Mouse (Mus musculus): Measurements from ENCODE around the gene Rab15. TPM values are rescaled to one million over a fixed set of nuclear protein-coding genes. Genes with fewer than 3 reads are reported as not detected.
"Not testable (repeated sequence)": the region's sequence is repeated elsewhere in the genome, so short reads cannot be mapped to it uniquely, and the experiment has no call there.

Rab15 gene
- polyA plus RNA-seq (2016; fragmentation: Nextera tagmentation; extraction: Ambion mirVana): 0.31 and 0.85 TPM in 2 replicates

DNA sequence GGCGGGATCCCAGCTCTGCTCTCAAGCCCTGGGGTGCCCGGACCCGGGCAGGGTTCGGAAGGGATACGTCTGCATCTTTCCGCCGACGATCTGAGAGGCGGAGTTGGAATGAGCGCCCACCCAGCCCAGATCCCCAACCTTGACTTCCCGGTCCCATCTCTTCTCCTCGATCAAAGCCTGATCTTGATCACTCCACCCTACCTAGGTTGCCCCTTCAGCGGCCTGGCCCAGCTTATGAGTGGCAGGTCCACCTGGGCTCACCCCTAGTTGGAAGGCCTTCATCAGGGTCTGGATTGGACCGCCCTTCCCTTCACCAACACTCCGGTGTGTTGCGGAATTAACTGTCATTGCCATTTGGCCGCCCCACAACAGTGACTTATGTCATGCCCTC lies at the start of gene Rab15:
Gene Rab15 (minus strand): TSS at position 258 of the 391 bp plus-strand sequence.
- Histone ChIP-seq H3K36me3 (no peaks in the 10 kb centered on the region), H3K4me2 (peak within 1 kb of the TSS; percentile 84), H3K4me3 (peak within 1 kb of the TSS; percentile 59), H3K4me1 (peaks cover 12% of the 10 kb centered on the region; the same call in 1 of the 2 replicates), H3K27me3 (replicated peaks) (peaks cover 96% of the 10 kb centered on the region), H3K9me3 (replicated peaks) (no peaks in the 10 kb centered on the region), H3K9ac (peak within 1 kb of the TSS; percentile 51), H3K27ac (no peak within 1 kb of the TSS)
- 13% methylated on average over 17 of the region's 17 CpGs for WGBS (ENCODE audit: insufficient replicate concordance)
- no peak for ATAC-seq

DNA sequence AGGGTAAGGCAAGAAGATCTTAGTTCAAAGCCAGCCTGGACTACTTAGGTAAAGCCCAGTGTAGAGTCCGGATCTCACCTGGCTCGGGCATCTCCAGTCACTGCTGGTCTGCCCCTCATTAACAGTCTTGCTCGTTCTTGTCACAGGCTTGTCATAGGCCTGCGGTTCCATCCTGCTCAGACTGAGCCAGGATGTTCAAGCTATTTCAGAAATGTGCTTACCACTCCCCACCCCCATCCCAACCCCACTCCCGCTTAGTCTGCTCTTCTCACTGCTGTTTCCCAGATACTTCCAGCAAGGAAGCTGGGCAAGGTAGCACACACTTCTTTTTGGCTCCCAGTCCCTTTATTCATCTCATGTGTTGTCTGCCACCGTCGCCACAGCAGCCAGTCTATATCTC lies 46.9 kb upstream of the Rab15 start:
- Histone ChIP-seq H3K27me3 (replicated peaks) (no peaks in the 10 kb centered on the region), H3K36me3 (peaks cover 16% of the 10 kb centered on the region), H3K4me1 (no peaks in the 10 kb centered on the region), H3K4me3 (no peak overlapping the region), H3K9ac (no peak overlapping the region), H3K27ac (no peak overlapping the region), H3K4me2 (no peak overlapping the region), H3K9me3 (replicated peaks) (no peaks in the 10 kb centered on the region)
- no peak for ATAC-seq
- 77% methylated on average over 7 of the region's 7 CpGs for WGBS (ENCODE audit: insufficient replicate concordance)

DNA sequence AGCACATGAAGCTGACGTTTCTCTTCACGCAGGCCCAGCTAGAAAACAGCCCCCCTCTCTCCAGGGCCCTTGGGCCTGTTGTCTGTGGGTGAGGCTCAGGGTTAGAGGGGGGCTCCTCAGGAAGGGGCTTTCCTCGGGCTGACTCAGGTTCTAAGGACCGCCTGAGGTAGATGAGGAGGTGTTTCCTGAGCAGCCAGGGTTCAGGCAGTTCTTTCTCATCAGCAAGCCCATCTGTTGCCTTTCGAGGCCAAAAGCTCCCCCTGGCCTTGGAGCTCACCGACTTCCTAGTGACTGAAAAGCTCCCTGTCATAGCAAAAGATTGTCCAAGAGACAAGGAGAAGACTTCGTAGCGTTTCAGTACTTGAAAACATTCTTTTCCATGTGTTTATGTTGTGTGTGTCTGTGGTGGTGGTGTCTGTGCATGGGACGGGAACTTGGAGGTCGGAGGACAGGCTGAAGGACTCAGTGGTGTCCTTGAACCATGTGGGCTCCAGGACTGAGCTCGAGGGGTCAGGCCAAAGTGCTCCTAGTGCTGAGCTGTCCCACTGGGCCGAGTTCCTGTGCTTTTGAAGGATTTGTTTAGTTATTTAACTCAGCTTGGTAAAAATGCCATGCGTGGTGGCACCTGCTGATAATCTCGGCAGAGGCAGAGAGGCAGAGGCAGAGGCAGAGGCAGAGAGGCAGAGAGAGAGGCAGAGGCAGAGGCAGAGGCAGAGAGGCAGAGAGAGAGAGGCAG lies 45.9 kb upstream of the Rab15 start:
- H3K4me2 ChIP-seq: no peak overlapping the region
- no peaks in the 10 kb centered on the region for H3K9me3 ChIP-seq (replicated peaks)
- H3K9ac ChIP-seq: no peak overlapping the region
- no peaks in the 10 kb centered on the region for H3K27me3 ChIP-seq (replicated peaks)
- ATAC-seq: no peak
- no peaks in the 10 kb centered on the region for H3K4me1 ChIP-seq
- no peak overlapping the region for H3K4me3 ChIP-seq
- H3K27ac ChIP-seq: no peak overlapping the region
- 61% methylated on average over 14 of the region's 14 CpGs for WGBS (ENCODE audit: insufficient replicate concordance)
- peaks cover 10% of the 10 kb centered on the region for H3K36me3 ChIP-seq

DNA sequence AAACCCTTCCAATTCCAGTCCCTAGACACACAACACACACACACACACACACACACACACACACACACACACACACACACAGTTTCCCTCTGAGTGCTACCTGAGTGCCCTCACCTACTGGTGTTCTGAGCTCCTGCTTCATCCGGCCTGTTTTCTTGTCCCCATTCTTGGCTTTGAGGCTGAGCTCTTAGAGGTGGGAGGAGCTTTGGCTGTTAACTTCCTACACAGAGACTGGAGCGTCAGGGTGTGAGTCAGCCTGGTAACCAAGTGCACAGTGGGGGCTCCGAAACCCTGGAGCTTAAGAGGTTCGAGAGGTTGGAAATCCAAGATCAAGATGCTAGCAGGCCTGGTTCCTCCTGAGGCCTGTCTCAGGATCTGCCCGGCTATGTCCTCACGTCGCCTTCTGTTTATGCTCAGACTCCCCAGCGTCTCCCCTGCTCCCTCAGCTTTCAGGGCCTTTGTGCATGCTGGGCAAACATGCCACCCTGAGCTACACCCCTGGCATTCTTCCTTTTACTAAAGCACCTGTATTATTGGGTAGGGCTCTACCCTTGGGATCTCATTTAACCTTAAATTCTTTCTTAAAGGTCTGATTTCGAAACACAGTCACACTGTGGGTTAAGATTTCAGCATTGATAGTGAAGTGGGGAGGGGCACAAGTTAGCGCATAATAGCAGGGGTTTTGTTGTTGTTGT lies 45.0 kb upstream of the Rab15 start:
- 77% methylated on average over 10 of the region's 10 CpGs for WGBS (ENCODE audit: insufficient replicate concordance)
- Histone ChIP-seq H3K36me3 (peaks cover 13% of the 10 kb centered on the region), H3K27me3 (replicated peaks) (no peaks in the 10 kb centered on the region), H3K4me1 (no peaks in the 10 kb centered on the region), H3K4me3 (no peak overlapping the region), H3K9ac (no peak overlapping the region), H3K4me2 (no peak overlapping the region), H3K9me3 (replicated peaks) (no peaks in the 10 kb centered on the region), H3K27ac (no peak overlapping the region)
- ATAC-seq: no peak

DNA sequence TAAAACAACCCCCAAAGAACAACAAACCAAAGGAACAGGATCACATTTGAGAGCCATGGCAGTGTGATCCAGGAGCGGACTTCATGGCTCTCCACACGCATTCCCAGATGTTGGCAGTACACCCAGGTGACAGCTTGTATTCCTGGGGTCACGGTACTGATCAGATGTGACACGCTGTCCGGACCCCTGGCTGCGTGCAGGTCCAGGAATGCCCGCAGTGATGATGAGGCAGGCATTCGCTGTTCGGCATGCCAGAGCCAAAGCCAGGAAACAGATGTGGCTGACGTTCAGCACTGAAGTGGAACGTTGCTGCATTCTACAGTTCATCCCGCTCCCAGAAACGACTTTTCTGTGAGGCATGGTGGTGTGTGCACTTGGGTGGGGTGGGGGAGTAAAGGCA lies 42.6 kb upstream of the Rab15 start:
- Histone ChIP-seq H3K4me3 (no peak overlapping the region), H3K27ac (no peak overlapping the region), H3K27me3 (replicated peaks) (no peaks in the 10 kb centered on the region), H3K9me3 (replicated peaks) (no peaks in the 10 kb centered on the region), H3K36me3 (peaks cover 15% of the 10 kb centered on the region), H3K4me2 (no peak overlapping the region), H3K4me1 (peaks cover under 1% of the 10 kb centered on the region), H3K9ac (no peak overlapping the region)
- no peak for ATAC-seq
- 79% methylated on average over 13 of the region's 13 CpGs for WGBS (ENCODE audit: insufficient replicate concordance)

DNA sequence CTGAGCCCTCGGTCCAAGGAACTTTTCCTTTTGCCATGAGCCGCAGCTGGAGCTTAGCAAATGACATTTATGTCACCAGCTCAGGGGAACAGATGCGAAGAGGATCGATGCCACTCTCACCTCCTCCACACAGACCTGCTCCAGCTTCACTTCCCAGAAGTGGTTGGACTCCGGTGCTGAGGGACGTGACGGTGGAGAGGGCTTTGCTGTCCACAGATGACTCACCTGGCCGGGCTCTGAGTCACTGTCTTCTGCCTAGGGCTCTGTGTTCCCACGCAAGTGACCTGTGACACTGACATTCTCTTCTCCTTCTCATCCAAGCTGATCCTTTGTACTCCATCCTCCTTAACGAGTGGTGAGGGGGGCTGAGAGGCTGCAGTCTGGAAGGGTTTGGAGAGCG lies 40.9 kb upstream of the Rab15 start:
- H3K9ac ChIP-seq: no peak overlapping the region
- no peak overlapping the region for H3K4me2 ChIP-seq
- no peak overlapping the region for H3K27ac ChIP-seq
- peaks cover 15% of the 10 kb centered on the region for H3K36me3 ChIP-seq
- no peaks in the 10 kb centered on the region for H3K9me3 ChIP-seq (replicated peaks)
- no peak overlapping the region for H3K4me3 ChIP-seq
- H3K4me1 ChIP-seq: peaks cover 10% of the 10 kb centered on the region
- no peak for ATAC-seq
- no peaks in the 10 kb centered on the region for H3K27me3 ChIP-seq (replicated peaks)
- WGBS (ENCODE audit: insufficient replicate concordance): 83% methylated on average over 11 of the region's 11 CpGs

DNA sequence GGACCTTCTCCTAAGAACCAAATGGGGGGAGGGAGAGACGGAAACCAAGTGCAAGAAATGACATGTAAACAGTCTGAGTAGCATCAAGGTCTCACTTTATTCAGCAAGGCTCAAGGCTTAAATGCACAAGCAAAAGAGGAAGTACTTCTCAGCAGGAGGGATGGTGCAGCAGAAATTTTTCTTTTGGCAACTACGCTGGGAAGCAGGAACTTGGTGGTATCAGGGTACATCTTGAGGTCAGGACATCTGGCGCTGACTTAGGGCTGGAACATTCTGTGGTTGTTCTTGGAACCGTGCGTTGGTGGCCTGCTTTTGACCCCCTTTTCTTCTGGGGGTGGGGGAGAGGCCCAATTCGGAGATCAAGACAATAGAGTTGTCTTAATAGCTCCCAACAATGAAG lies 36.1 kb upstream of the Rab15 start:
- not testable (repeated sequence) for H3K4me2 ChIP-seq; H3K9ac ChIP-seq; ATAC-seq; H3K27ac ChIP-seq; H3K27me3 ChIP-seq (replicated peaks); H3K9me3 ChIP-seq (replicated peaks); H3K4me3 ChIP-seq
- Histone ChIP-seq H3K36me3 (peaks cover 12% of the 10 kb centered on the region), H3K4me1 (peaks cover 18% of the 10 kb centered on the region)
- 75% methylated on average over 6 of the region's 6 CpGs for WGBS (ENCODE audit: insufficient replicate concordance)

DNA sequence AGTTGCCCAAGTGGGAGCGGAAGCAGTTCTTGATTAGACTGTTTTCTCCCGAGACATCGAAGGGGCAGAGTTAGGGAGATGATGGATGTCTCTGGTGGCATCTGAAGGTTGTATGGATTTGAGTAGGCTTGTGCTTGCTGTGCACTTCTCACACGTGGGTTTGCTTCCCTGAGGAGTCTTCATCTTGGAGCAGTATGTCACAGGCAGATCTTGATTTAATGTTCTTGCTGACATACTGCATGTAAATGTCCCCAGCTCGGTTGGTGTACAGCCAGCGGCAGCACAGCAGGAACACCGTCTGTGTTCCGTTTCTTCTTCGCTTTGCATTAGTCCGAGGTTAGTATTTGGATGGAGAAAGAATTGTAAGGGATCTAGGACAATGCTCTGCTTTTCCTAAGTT lies 34.4 kb upstream of the Rab15 start:
- WGBS (ENCODE audit: insufficient replicate concordance): 89% methylated on average over 10 of the region's 10 CpGs

DNA sequence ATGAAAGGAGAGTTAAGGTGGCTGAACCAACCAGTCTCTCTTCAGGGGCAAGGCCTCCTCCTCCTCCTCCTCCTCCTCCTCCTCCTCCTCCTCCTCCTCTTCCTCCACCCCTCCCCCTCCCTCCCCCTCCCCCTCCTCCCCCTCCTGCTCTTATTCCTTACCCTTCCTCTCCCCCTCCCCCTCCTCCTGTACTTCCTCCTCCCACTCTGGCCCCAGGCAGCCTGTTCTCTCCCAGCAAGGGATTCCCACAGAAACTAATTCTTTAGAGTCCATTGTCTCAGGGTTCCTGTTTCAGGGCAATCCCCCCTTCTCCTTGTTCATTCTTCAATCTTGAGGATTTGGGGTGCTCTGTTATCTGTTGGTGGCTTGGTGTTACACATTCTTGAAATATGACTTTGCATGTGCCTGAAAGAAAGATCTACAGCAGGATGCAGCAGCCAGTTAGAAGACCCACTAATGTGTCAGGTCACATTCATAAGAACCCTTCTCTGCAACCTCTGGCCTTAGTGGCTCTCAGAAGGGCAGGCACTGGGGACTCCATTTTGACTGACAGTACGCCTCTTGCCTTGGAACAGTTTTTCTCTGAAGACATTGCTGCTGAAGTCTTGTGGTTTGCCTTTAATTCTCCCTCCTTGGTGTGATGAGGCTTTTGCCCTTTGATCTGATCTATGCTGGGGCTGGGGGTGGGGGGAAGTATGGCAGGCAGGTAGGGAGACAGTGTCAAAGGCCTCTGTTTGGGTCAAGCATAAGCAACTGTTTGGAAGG lies 30.9 kb upstream of the Rab15 start:
- WGBS (ENCODE audit: insufficient replicate concordance): 59% methylated on average over 1 of the region's 1 CpGs
- no peak overlapping the region for H3K9ac ChIP-seq
- H3K4me3 ChIP-seq: no peak overlapping the region
- H3K36me3 ChIP-seq: no peaks in the 10 kb centered on the region
- H3K27ac ChIP-seq: no peak overlapping the region
- ATAC-seq: no peak
- no peak overlapping the region for H3K4me2 ChIP-seq
- H3K9me3 ChIP-seq (replicated peaks): no peaks in the 10 kb centered on the region
- peaks cover 20% of the 10 kb centered on the region for H3K4me1 ChIP-seq
- H3K27me3 ChIP-seq (replicated peaks): no peaks in the 10 kb centered on the region

More for the DNA sequence above, 34.4 kb upstream of the Rab15 start:
- Histone ChIP-seq H3K36me3 (no peaks in the 10 kb centered on the region), H3K27ac (no peak overlapping the region), H3K4me1 (peaks cover 30% of the 10 kb centered on the region), H3K4me3 (no peak overlapping the region), H3K9ac (no peak overlapping the region), H3K9me3 (replicated peaks) (no peaks in the 10 kb centered on the region), H3K4me2 (no peak overlapping the region), H3K27me3 (replicated peaks) (no peaks in the 10 kb centered on the region)
- ATAC-seq: no peak

DNA sequence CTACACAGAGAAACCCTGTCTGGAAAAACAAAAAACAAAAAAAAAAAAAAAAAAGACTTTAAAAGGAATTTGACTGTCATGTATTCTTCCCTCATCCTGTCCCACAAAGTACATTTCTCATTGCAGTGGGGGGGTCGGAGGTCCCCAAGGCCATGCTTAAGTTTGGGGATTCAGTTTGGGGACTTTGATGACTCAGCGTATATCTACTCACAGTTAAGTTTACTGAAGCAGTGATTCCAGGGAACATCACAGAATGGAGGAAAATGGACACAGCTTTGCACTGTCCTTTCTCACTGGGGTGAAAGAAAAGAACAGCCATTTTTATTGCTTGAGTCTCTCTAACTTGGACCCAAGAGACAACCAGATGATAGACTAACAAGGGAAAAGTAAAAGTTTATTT lies 29.7 kb upstream of the Rab15 start:
- ATAC-seq: no peak
- WGBS (ENCODE audit: insufficient replicate concordance): 73% methylated on average over 2 of the region's 2 CpGs
- peaks cover 20% of the 10 kb centered on the region for H3K4me1 ChIP-seq
- H3K9ac ChIP-seq: no peak overlapping the region
- H3K27me3 ChIP-seq (replicated peaks): no peaks in the 10 kb centered on the region
- no peak overlapping the region for H3K4me2 ChIP-seq
- H3K27ac ChIP-seq: no peak overlapping the region
- no peak overlapping the region for H3K4me3 ChIP-seq
- no peaks in the 10 kb centered on the region for H3K36me3 ChIP-seq
- H3K9me3 ChIP-seq (replicated peaks): no peaks in the 10 kb centered on the region

DNA sequence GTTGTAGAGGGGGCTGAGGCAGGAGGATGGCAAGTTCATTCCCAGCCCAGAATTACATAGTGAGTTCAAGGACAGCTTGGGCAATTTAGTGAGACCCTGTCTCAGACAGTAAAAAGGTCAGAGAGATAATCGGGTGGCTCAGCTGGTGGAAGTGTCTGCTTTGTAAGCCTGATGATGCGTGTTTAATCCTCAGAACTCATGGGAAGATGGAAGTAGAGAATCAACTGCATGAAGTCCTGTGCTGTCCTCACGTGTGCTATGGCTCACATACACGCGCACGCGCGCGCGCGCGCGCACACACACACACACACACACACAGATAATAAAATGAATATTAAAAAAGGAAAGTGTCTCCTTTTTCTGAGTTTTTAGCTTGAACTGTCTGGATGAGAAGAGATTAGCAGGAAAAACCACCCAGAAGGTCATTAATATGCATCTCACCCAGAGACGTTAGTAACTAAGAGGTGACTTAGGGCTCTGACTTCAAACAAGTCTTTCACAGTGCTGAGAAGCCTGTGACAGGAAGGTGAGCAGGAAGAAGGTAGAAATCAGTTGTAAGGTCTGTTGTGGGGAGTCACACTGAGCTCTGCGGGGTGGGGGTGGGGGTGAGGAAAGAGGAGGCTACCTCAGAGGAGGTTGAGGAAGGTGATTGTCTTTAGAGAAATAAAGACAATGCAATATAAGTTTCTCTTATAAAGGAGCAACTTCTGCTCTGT lies 21.8 kb upstream of the Rab15 start:
- Histone ChIP-seq H3K4me3 (no peak overlapping the region), H3K4me2 (no peak overlapping the region), H3K36me3 (0 out of 2 replicates have a peak, but pooled peaks cover 3% of the 10 kb centered on the region), H3K27ac (no peak overlapping the region), H3K9ac (no peak overlapping the region), H3K4me1 (peaks cover 5% of the 10 kb centered on the region; the same call in 1 of the 2 replicates), H3K27me3 (replicated peaks) (no peaks in the 10 kb centered on the region), H3K9me3 (replicated peaks) (no peaks in the 10 kb centered on the region)
- WGBS (ENCODE audit: insufficient replicate concordance): 87% methylated on average over 15 of the region's 15 CpGs
- no peak for ATAC-seq
